Mouse (Mus musculus): Measurements from ENCODE around the gene Olfr616. TPM values are rescaled to one million over a fixed set of nuclear protein-coding genes. Genes with fewer than 3 reads are reported as not detected.

The Olfr616 gene
- polyA plus RNA-seq (2012; rRNA removed): not detected in 2 replicates

GRCm38 (mm10) chr7:103569043-103569442 lies at the start of gene Olfr616:
TSS of gene Olfr616 (minus strand) at chr7:103569143.

GRCm38 (mm10) chr7:103612434-103612833 lies 43.5 kb upstream of the Olfr616 start, which contains the start of gene Olfr620:
TSS of gene Olfr620 (minus strand) at chr7:103612534.

GRCm38 (mm10) chr7:103600275-103600674 lies 31.3 kb upstream of the Olfr616 start, which contains the start of gene Olfr619:
TSS of gene Olfr619 (plus strand) at chr7:103600575.

GRCm38 (mm10) chr7:103589803-103590202 lies 20.9 kb upstream of the Olfr616 start, which contains the start of gene Olfr618:
TSS of gene Olfr618 (plus strand) at chr7:103590103.

GRCm38 (mm10) chr7:103572761-103573160 lies 3.8 kb upstream of the Olfr616 start, which contains the start of gene Olfr617:
TSS of gene Olfr617 (plus strand) at chr7:103573061.

GRCm38 (mm10) chr7:103555779-103556178 lies 13.2 kb downstream of the Olfr616 start, which contains the start of gene Olfr615:
TSS of gene Olfr615 (plus strand) at chr7:103556079.

GRCm38 (mm10) chr7:103547774-103548173 lies 21.2 kb downstream of the Olfr616 start, which contains the start of gene Olfr613:
TSS of gene Olfr613 (plus strand) at chr7:103548074.

GRCm38 (mm10) chr7:103542617-103543016 lies 26.3 kb downstream of the Olfr616 start, which contains the start of gene Olfr612:
TSS of gene Olfr612 (minus strand) at chr7:103542717.

GRCm38 (mm10) chr7:103520746-103521145 lies 48.2 kb downstream of the Olfr616 start, which contains the start of gene Olfr611:
TSS of gene Olfr611 (minus strand) at chr7:103520846.

Other genes with a start within 250 kb of the Olfr616 start
- not detected in 2 replicates for gene Olfr598, start 245.6 kb downstream of the Olfr616 start, polyA plus RNA-seq (2012; rRNA removed)
- gene Olfr599, start 233.2 kb downstream of the Olfr616 start, polyA plus RNA-seq (2012; rRNA removed): not detected in 2 replicates
- gene Olfr600, start 219.5 kb downstream of the Olfr616 start, polyA plus RNA-seq (2012; rRNA removed): not detected in 2 replicates
- not detected in 2 replicates for gene Olfr601, start 206.5 kb downstream of the Olfr616 start, polyA plus RNA-seq (2012; rRNA removed)
- not detected in 2 replicates for gene Olfr603, start 183.0 kb downstream of the Olfr616 start, polyA plus RNA-seq (2012; rRNA removed)
- gene Usp17lc, start 154.1 kb downstream of the Olfr616 start, polyA plus RNA-seq (2012; rRNA removed): not detected in 2 replicates
- not detected in 2 replicates for gene Olfr605, start 123.7 kb downstream of the Olfr616 start, polyA plus RNA-seq (2012; rRNA removed)
- gene Olfr606, start 120.1 kb downstream of the Olfr616 start, polyA plus RNA-seq (2012; rRNA removed): not detected in 2 replicates
- gene Olfr607, start 105.0 kb downstream of the Olfr616 start, polyA plus RNA-seq (2012; rRNA removed): not detected in 2 replicates
- not detected in 2 replicates for gene Olfr608, start 99.3 kb downstream of the Olfr616 start, polyA plus RNA-seq (2012; rRNA removed)
- gene Olfr609, start 71.1 kb downstream of the Olfr616 start, polyA plus RNA-seq (2012; rRNA removed): not detected in 2 replicates
- gene Olfr610, start 57.0 kb downstream of the Olfr616 start, polyA plus RNA-seq (2012; rRNA removed): not detected in 2 replicates
- gene Olfr611, start 48.3 kb downstream of the Olfr616 start, polyA plus RNA-seq (2012; rRNA removed): not detected in 2 replicates
- gene Olfr612, start 26.4 kb downstream of the Olfr616 start, polyA plus RNA-seq (2012; rRNA removed): not detected in 2 replicates
- not detected in 2 replicates for gene Olfr613, start 21.1 kb downstream of the Olfr616 start, polyA plus RNA-seq (2012; rRNA removed)
- not detected in 2 replicates for gene Olfr615, start 13.1 kb downstream of the Olfr616 start, polyA plus RNA-seq (2012; rRNA removed)
- not detected in 2 replicates for gene Olfr617, start 3.9 kb upstream of the Olfr616 start, polyA plus RNA-seq (2012; rRNA removed)
- 0.08 TPM in 1 of 2 replicates, not detected in the other for gene Olfr618, start 21.0 kb upstream of the Olfr616 start, polyA plus RNA-seq (2012; rRNA removed)
- gene Olfr619, start 31.4 kb upstream of the Olfr616 start, polyA plus RNA-seq (2012; rRNA removed): not detected in 2 replicates
- gene Olfr620, start 43.4 kb upstream of the Olfr616 start, polyA plus RNA-seq (2012; rRNA removed): not detected in 2 replicates
- 0.06 TPM in 1 of 2 replicates, not detected in the other for gene Olfr622, start 73.6 kb upstream of the Olfr616 start, polyA plus RNA-seq (2012; rRNA removed)
- gene Olfr623, start 94.6 kb upstream of the Olfr616 start, polyA plus RNA-seq (2012; rRNA removed): not detected in 2 replicates
- gene Olfr624, start 102.0 kb upstream of the Olfr616 start, polyA plus RNA-seq (2012; rRNA removed): 0.01 TPM in 1 of 2 replicates, not detected in the other
- gene Olfr625-ps1, start 113.6 kb upstream of the Olfr616 start, polyA plus RNA-seq (2012; rRNA removed): not detected in 2 replicates
- not detected in 2 replicates for gene Olfr243, start 145.5 kb upstream of the Olfr616 start, polyA plus RNA-seq (2012; rRNA removed)
- gene Olfr628, start 161.2 kb upstream of the Olfr616 start, polyA plus RNA-seq (2012; rRNA removed): not detected in 2 replicates
- not detected in 2 replicates for gene Olfr629, start 175.8 kb upstream of the Olfr616 start, polyA plus RNA-seq (2012; rRNA removed)
- gene Olfr630, start 188.2 kb upstream of the Olfr616 start, polyA plus RNA-seq (2012; rRNA removed): not detected in 2 replicates
- not detected in 2 replicates for gene Olfr69, start 202.5 kb upstream of the Olfr616 start, polyA plus RNA-seq (2012; rRNA removed)
- not detected in 2 replicates for gene Olfr68, start 210.6 kb upstream of the Olfr616 start, polyA plus RNA-seq (2012; rRNA removed)
- not detected in 2 replicates for gene Olfr67, start 222.7 kb upstream of the Olfr616 start, polyA plus RNA-seq (2012; rRNA removed)
- 762 and 1,375 TPM in 2 replicates for gene Hbb-bt, start 244.9 kb upstream of the Olfr616 start, polyA plus RNA-seq (2012; rRNA removed)